Mouse (Mus musculus): ENCODE measurements around the gene Ikzf3. TPM values are rescaled to one million over a fixed set of nuclear protein-coding genes. Genes with fewer than 3 reads are reported as not detected.

Gene Ikzf3
- polyA plus RNA-seq (2015; fragmentation: Illumina TruSeq; extraction: RNeasy Lipid Tissue Mini Kit (QIAGEN cat#74804); ENCODE audit: insufficient read depth, low replicate concordance): 218 TPM

GRCm38 (mm10) chr11:98545711-98546231, at the start of gene Ikzf3:
Gene Ikzf3, minus strand, starts transcription at chr11:98546031.

GRCm38 (mm10) chr11:98586892-98587563, 41.2 kb upstream of the Ikzf3 start, which contains the start of gene Ormdl3:
Gene Ormdl3, minus strand, starts transcription at chr11:98587368.

DNA sequence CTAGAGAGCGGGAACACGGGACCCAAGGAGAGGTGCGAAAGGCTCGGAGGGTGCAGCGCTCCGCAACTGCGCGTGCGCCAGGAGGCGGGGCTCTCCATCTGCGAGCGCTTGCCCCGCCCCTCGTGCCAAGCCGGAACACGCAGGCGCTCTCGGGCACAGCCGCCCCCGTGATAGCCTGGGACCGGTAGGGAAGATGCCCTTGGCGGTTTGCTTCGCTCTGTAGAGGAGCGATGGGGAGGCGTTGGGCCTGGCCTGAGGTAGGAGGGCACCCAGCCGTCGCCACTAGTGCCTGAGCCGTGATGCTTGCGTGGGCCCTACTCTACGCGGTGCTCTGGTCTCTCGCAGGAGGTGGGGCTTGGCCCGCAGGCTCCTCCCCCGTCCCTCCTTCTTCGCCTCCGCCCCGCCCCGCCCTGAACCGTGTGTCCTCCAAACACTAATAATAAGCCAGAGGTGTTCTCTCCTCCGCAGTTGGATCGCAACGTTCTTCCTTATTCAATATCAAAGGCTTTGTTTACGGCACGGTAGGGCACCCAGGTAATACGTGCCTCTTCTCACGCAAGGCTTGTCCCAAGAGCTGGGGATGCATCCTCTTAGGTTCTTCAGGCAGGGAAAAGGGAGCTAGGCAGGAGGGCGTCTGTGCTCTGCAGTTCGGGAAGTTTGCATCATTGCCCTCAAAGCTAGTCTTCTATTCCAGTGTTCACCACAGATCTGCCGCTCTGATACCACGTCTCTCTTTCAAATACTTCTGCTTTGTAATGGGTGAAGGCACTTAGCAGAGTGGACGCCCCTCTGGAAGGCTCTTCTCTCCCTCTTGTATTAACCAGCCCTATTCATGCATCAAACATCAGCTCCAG, 5.4 kb upstream of the Ikzf3 start, which contains the start of gene Zpbp2:
Gene Zpbp2 (plus strand): TSS at position 123 of the 854 bp plus-strand sequence.

GRCm38 (mm10) chr11:98446213-98446561, 99.6 kb downstream of the Ikzf3 start, which contains the start of gene Grb7:
Gene Grb7, plus strand, starts transcription at chr11:98446394.

DNA sequence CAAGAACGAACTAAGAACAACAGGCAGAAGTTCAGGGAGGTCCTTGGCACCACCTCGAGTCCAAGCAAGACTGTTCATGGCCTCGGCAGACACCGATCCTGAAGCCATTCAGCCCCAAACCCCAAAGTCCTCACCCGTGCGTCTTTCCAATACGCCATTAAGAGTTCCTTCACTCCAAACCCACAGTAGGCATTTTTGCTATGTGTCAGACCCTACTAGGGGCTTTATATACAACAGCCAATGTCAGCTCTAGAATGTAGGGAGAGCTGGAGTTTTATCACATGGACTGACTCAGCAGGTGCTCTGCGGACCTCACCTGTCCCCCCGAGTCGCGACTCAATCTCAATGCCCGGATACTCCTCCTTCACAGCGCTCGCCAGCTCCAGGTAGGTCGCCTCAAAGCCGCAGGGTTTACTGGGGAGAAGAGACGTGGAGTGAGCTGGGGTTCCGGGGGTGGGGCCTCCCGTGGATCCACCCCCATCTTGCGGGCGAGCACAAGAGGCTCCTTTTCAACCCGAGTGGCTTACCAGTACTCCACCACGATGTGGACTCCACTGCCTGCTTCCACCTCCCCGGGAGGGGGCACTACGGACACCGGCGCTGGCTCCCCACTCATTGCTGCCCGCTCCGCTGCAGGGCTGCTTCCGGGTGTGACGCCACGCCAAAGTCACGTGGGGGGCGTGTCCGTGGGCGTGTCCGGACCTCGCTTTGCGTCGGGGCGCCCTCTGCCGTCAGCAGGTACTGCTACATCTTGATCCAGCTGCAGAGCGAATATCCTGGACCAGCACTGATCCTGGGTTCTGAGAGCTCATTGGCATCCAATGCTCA, 107.3 kb downstream of the Ikzf3 start, which contains the start of gene Mien1:
Gene Mien1 (minus strand): TSS at position 661 of the 828 bp plus-strand sequence.

Other genes with a start within 250 kb of the Ikzf3 start
- gene Neurod2, start 216.4 kb downstream of the Ikzf3 start, polyA plus RNA-seq (2015; fragmentation: Illumina TruSeq; extraction: RNeasy Lipid Tissue Mini Kit (QIAGEN cat#74804); ENCODE audit: insufficient read depth, low replicate concordance): not detected
- gene Ppp1r1b, start 197.6 kb downstream of the Ikzf3 start, polyA plus RNA-seq (2015; fragmentation: Illumina TruSeq; extraction: RNeasy Lipid Tissue Mini Kit (QIAGEN cat#74804); ENCODE audit: insufficient read depth, low replicate concordance): not detected
- gene Stard3, start 187.7 kb downstream of the Ikzf3 start, polyA plus RNA-seq (2015; fragmentation: Illumina TruSeq; extraction: RNeasy Lipid Tissue Mini Kit (QIAGEN cat#74804); ENCODE audit: insufficient read depth, low replicate concordance): 23.7 TPM
- not detected for gene Tcap, start 162.2 kb downstream of the Ikzf3 start, polyA plus RNA-seq (2015; fragmentation: Illumina TruSeq; extraction: RNeasy Lipid Tissue Mini Kit (QIAGEN cat#74804); ENCODE audit: insufficient read depth, low replicate concordance)
- gene Pnmt, start 159.6 kb downstream of the Ikzf3 start, polyA plus RNA-seq (2015; fragmentation: Illumina TruSeq; extraction: RNeasy Lipid Tissue Mini Kit (QIAGEN cat#74804); ENCODE audit: insufficient read depth, low replicate concordance): not detected
- gene Pgap3, start 145.5 kb downstream of the Ikzf3 start, polyA plus RNA-seq (2015; fragmentation: Illumina TruSeq; extraction: RNeasy Lipid Tissue Mini Kit (QIAGEN cat#74804); ENCODE audit: insufficient read depth, low replicate concordance): 3.6 TPM
- 1.2 TPM for gene Erbb2, start 133.6 kb downstream of the Ikzf3 start, polyA plus RNA-seq (2015; fragmentation: Illumina TruSeq; extraction: RNeasy Lipid Tissue Mini Kit (QIAGEN cat#74804); ENCODE audit: insufficient read depth, low replicate concordance)
- gene Mien1, start 107.0 kb downstream of the Ikzf3 start, polyA plus RNA-seq (2015; fragmentation: Illumina TruSeq; extraction: RNeasy Lipid Tissue Mini Kit (QIAGEN cat#74804); ENCODE audit: insufficient read depth, low replicate concordance): 99.5 TPM
- gene Grb7, start 99.6 kb downstream of the Ikzf3 start, polyA plus RNA-seq (2015; fragmentation: Illumina TruSeq; extraction: RNeasy Lipid Tissue Mini Kit (QIAGEN cat#74804); ENCODE audit: insufficient read depth, low replicate concordance): 0.41 TPM
- 6.1 TPM for gene Zpbp2, start 5.1 kb upstream of the Ikzf3 start, polyA plus RNA-seq (2015; fragmentation: Illumina TruSeq; extraction: RNeasy Lipid Tissue Mini Kit (QIAGEN cat#74804); ENCODE audit: insufficient read depth, low replicate concordance)
- gene Ormdl3, start 41.3 kb upstream of the Ikzf3 start, polyA plus RNA-seq (2015; fragmentation: Illumina TruSeq; extraction: RNeasy Lipid Tissue Mini Kit (QIAGEN cat#74804); ENCODE audit: insufficient read depth, low replicate concordance): 16.2 TPM
- not detected for gene Lrrc3c, start 52.3 kb upstream of the Ikzf3 start, polyA plus RNA-seq (2015; fragmentation: Illumina TruSeq; extraction: RNeasy Lipid Tissue Mini Kit (QIAGEN cat#74804); ENCODE audit: insufficient read depth, low replicate concordance)
- gene Gm12355, start 79.6 kb upstream of the Ikzf3 start, polyA plus RNA-seq (2015; fragmentation: Illumina TruSeq; extraction: RNeasy Lipid Tissue Mini Kit (QIAGEN cat#74804); ENCODE audit: insufficient read depth, low replicate concordance): 0.23 TPM
- not detected for gene Gsdma3, start 80.3 kb upstream of the Ikzf3 start, polyA plus RNA-seq (2015; fragmentation: Illumina TruSeq; extraction: RNeasy Lipid Tissue Mini Kit (QIAGEN cat#74804); ENCODE audit: insufficient read depth, low replicate concordance)
- gene Gsdma2, start 100.7 kb upstream of the Ikzf3 start, polyA plus RNA-seq (2015; fragmentation: Illumina TruSeq; extraction: RNeasy Lipid Tissue Mini Kit (QIAGEN cat#74804); ENCODE audit: insufficient read depth, low replicate concordance): not detected
- not detected for gene Gsdma, start 118.3 kb upstream of the Ikzf3 start, polyA plus RNA-seq (2015; fragmentation: Illumina TruSeq; extraction: RNeasy Lipid Tissue Mini Kit (QIAGEN cat#74804); ENCODE audit: insufficient read depth, low replicate concordance)
- 32.9 TPM for gene Psmd3, start 136.5 kb upstream of the Ikzf3 start, polyA plus RNA-seq (2015; fragmentation: Illumina TruSeq; extraction: RNeasy Lipid Tissue Mini Kit (QIAGEN cat#74804); ENCODE audit: insufficient read depth, low replicate concordance)
- gene Csf3, start 155.2 kb upstream of the Ikzf3 start, polyA plus RNA-seq (2015; fragmentation: Illumina TruSeq; extraction: RNeasy Lipid Tissue Mini Kit (QIAGEN cat#74804); ENCODE audit: insufficient read depth, low replicate concordance): not detected
- 31.3 TPM for gene Med24, start 183.4 kb upstream of the Ikzf3 start, polyA plus RNA-seq (2015; fragmentation: Illumina TruSeq; extraction: RNeasy Lipid Tissue Mini Kit (QIAGEN cat#74804); ENCODE audit: insufficient read depth, low replicate concordance)
- 9.6 TPM for gene Thra, start 194.6 kb upstream of the Ikzf3 start, polyA plus RNA-seq (2015; fragmentation: Illumina TruSeq; extraction: RNeasy Lipid Tissue Mini Kit (QIAGEN cat#74804); ENCODE audit: insufficient read depth, low replicate concordance)
- gene Nr1d1, start 229.3 kb upstream of the Ikzf3 start, polyA plus RNA-seq (2015; fragmentation: Illumina TruSeq; extraction: RNeasy Lipid Tissue Mini Kit (QIAGEN cat#74804); ENCODE audit: insufficient read depth, low replicate concordance): 1.0 TPM
- gene Msl1, start 249.5 kb upstream of the Ikzf3 start, polyA plus RNA-seq (2015; fragmentation: Illumina TruSeq; extraction: RNeasy Lipid Tissue Mini Kit (QIAGEN cat#74804); ENCODE audit: insufficient read depth, low replicate concordance): 134 TPM